Mouse (Mus musculus) hindbrain, embryonic 16.5 days (tissue): ENCODE data around the gene Rsph1. TPM values are rescaled to one million over a fixed set of nuclear protein-coding genes. Genes with fewer than 3 reads are reported as not detected.

Source experiments
- ATAC-seq: fragments of 200-750 bp; cut with Nextera tagmentation; 2 replicates; pipeline ENCODE4 v1.8.0; 2017; ENCODE audit warnings: moderate TSS enrichment, moderate library complexity
- H3K27ac ChIP-seq: fragments of 300-500 bp; sonication (generic); 2 replicates; pipeline ENCODE4 v1.5.1; 2014; ENCODE audit warnings: low read depth, mild to moderate bottlenecking, control low read depth, low read length, moderate library complexity
- H3K27me3 ChIP-seq: fragments of 300-500 bp; sonication (generic); replicated peaks from 2 replicates; pipeline ENCODE4 v1.6.1; 2014; ENCODE audit warnings: low read length; ENCODE audit not compliant: control insufficient read depth, insufficient read depth
- H3K36me3 ChIP-seq: fragments of 300-500 bp; sonication (generic); 2 replicates; pipeline ENCODE4 v1.6.1; 2014; ENCODE audit warnings: mild to moderate bottlenecking, low read length, moderate library complexity, mixed read lengths; ENCODE audit not compliant: control insufficient read depth, insufficient read depth
- H3K4me1 ChIP-seq: fragments of 300-500 bp; sonication (generic); 2 replicates; pipeline ENCODE4 v1.6.1; 2014; ENCODE audit warnings: low read depth, low read length; ENCODE audit not compliant: control insufficient read depth, insufficient read depth
- H3K4me2 ChIP-seq: fragments of 300-500 bp; sonication (generic); 2 replicates; pipeline ENCODE4 v1.6.1; 2014; ENCODE audit warnings: mild to moderate bottlenecking, low read length, control low read depth, moderate library complexity
- H3K4me3 ChIP-seq: fragments of 300-500 bp; sonication (generic); 2 replicates; pipeline ENCODE4 v1.5.1; 2014; ENCODE audit warnings: mild to moderate bottlenecking, low read length, control low read depth, moderate library complexity
- H3K9ac ChIP-seq: fragments of 300-500 bp; sonication (generic); 2 replicates; pipeline ENCODE4 v1.6.1; 2014; ENCODE audit warnings: low read depth, mild to moderate bottlenecking, control low read depth, low read length, moderate library complexity
- H3K9me3 ChIP-seq: fragments of 300-500 bp; sonication (generic); 2 replicates; pipeline ENCODE4 v1.6.1; 2014; ENCODE audit warnings: mild to moderate bottlenecking, low read length, moderate library complexity; ENCODE audit not compliant: control insufficient read depth
- WGBS: fragments of 180-500 bp; shearing (Covaris S2); extraction: QIAGEN DNeasy Blood & Tissue Kit; methylation state at CpG from one replicate; pipeline ENCODE4 v1.1.7; 2014; 5-methylcytosine and 5-hydroxymethylcytosine counted together
- polyA plus RNA-seq: library from polyadenylated mRNA; unstranded; fragments of >200 nt; fragmentation: Nextera tagmentation; extraction: Ambion mirVana; gene quantifications from 2 replicates; pipeline ENCODE4 v1.2.1, GENCODE M21; 2015

Rsph1 gene
- polyA plus RNA-seq, 1 experiment from 2014 or later: 8.8 TPM

- H3K27me3 ChIP-seq: no peaks in the 10 kb centered on the region
- 94% methylated on average over 1 of the region's 1 CpGs for WGBS
- no peaks in the 10 kb centered on the region for H3K9me3 ChIP-seq
- H3K36me3 ChIP-seq: no peaks in the 10 kb centered on the region
- no peak overlapping the region for H3K27ac ChIP-seq
- no peak for ATAC-seq
- no peak overlapping the region for H3K9ac ChIP-seq
- no peaks in the 10 kb centered on the region; the same call in 1 of the 2 replicates for H3K4me1 ChIP-seq
- H3K4me2 ChIP-seq: no peak overlapping the region
- H3K4me3 ChIP-seq: no peak overlapping the region
Measured at GRCm38 (mm10) chr17:31235915-31236314, 41.3 kb downstream of the Rsph1 start.

- 25% methylated on average over 8 of the region's 8 CpGs for WGBS
- Histone ChIP-seq H3K4me3 (no peak overlapping the region), H3K4me2 (no peak overlapping the region), H3K36me3 (no peaks in the 10 kb centered on the region), H3K27ac (no peak overlapping the region), H3K27me3 (no peaks in the 10 kb centered on the region), H3K9me3 (no peaks in the 10 kb centered on the region), H3K9ac (no peak overlapping the region), H3K4me1 (no peaks in the 10 kb centered on the region; the same call in 1 of the 2 replicates)
- no peak for ATAC-seq
Measured at GRCm38 (mm10) chr17:31232251-31233010, 44.8 kb downstream of the Rsph1 start.

- 47% methylated on average over 6 of the region's 6 CpGs for WGBS
Measured at GRCm38 (mm10) chr17:31231780-31232179, 45.4 kb downstream of the Rsph1 start.

GRCm38 (mm10) chr17:31226931-31227330 lies 50.3 kb downstream of the Rsph1 start:
- 87% methylated on average over 7 of the region's 7 CpGs for WGBS
- Histone ChIP-seq H3K4me3 (no peak overlapping the region), H3K27me3 (no peaks in the 10 kb centered on the region), H3K9ac (no peak overlapping the region), H3K4me2 (no peak overlapping the region), H3K36me3 (no peaks in the 10 kb centered on the region), H3K27ac (no peak overlapping the region), H3K4me1 (no peaks in the 10 kb centered on the region), H3K9me3 (no peaks in the 10 kb centered on the region)
- no peak for ATAC-seq

More at GRCm38 (mm10) chr17:31231780-31232179, 45.4 kb downstream of the Rsph1 start:
- no peak overlapping the region for H3K27ac ChIP-seq
- no peaks in the 10 kb centered on the region for H3K27me3 ChIP-seq
- no peaks in the 10 kb centered on the region for H3K9me3 ChIP-seq
- H3K4me3 ChIP-seq: no peak overlapping the region
- no peak overlapping the region for H3K4me2 ChIP-seq
- no peak overlapping the region for H3K9ac ChIP-seq
- no peaks in the 10 kb centered on the region; the same call in 1 of the 2 replicates for H3K4me1 ChIP-seq
- no peak for ATAC-seq
- no peaks in the 10 kb centered on the region for H3K36me3 ChIP-seq

- 81% methylated on average over 3 of the region's 3 CpGs for WGBS
- no peak overlapping the region for H3K27ac ChIP-seq
- no peak for ATAC-seq
- no peaks in the 10 kb centered on the region for H3K27me3 ChIP-seq
- H3K9me3 ChIP-seq: no peaks in the 10 kb centered on the region
- no peak overlapping the region for H3K9ac ChIP-seq
- no peaks in the 10 kb centered on the region for H3K4me1 ChIP-seq
- no peak overlapping the region for H3K4me2 ChIP-seq
- H3K36me3 ChIP-seq: no peaks in the 10 kb centered on the region
- H3K4me3 ChIP-seq: no peak overlapping the region
Measured at GRCm38 (mm10) chr17:31226368-31226767, 50.8 kb downstream of the Rsph1 start.

- 83% methylated on average over 8 of the region's 8 CpGs for WGBS
- no peak for ATAC-seq
- H3K4me2 ChIP-seq: no peak overlapping the region
- no peaks in the 10 kb centered on the region for H3K4me1 ChIP-seq
- H3K4me3 ChIP-seq: no peak overlapping the region
- no peaks in the 10 kb centered on the region for H3K36me3 ChIP-seq
- no peak overlapping the region for H3K27ac ChIP-seq
- H3K27me3 ChIP-seq: no peaks in the 10 kb centered on the region
- no peaks in the 10 kb centered on the region for H3K9me3 ChIP-seq
- H3K9ac ChIP-seq: no peak overlapping the region
Measured at GRCm38 (mm10) chr17:31224591-31224990, 52.6 kb downstream of the Rsph1 start.

GRCm38 (mm10) chr17:31223835-31224234 lies 53.3 kb downstream of the Rsph1 start:
- WGBS: 80% methylated on average over 7 of the region's 7 CpGs
- no peak overlapping the region for H3K27ac ChIP-seq

GRCm38 (mm10) chr17:31222810-31223310 lies 54.3 kb downstream of the Rsph1 start:
- H3K27ac ChIP-seq: no peak overlapping the region
- no peaks in the 10 kb centered on the region for H3K36me3 ChIP-seq
- no peaks in the 10 kb centered on the region for H3K9me3 ChIP-seq
- H3K4me1 ChIP-seq: no peaks in the 10 kb centered on the region
- no peak overlapping the region for H3K9ac ChIP-seq
- H3K4me3 ChIP-seq: no peak overlapping the region
- no peak for ATAC-seq
- no peak overlapping the region for H3K4me2 ChIP-seq
- H3K27me3 ChIP-seq: no peaks in the 10 kb centered on the region
- 81% methylated on average over 4 of the region's 4 CpGs for WGBS

More at GRCm38 (mm10) chr17:31223835-31224234, 53.3 kb downstream of the Rsph1 start:
- H3K4me2 ChIP-seq: no peak overlapping the region
- no peak overlapping the region for H3K4me3 ChIP-seq
- H3K36me3 ChIP-seq: no peaks in the 10 kb centered on the region
- H3K9me3 ChIP-seq: no peaks in the 10 kb centered on the region
- ATAC-seq: no peak
- no peaks in the 10 kb centered on the region for H3K4me1 ChIP-seq
- no peak overlapping the region for H3K9ac ChIP-seq
- H3K27me3 ChIP-seq: no peaks in the 10 kb centered on the region

- 47% methylated on average over 5 of the region's 5 CpGs for WGBS
Measured at GRCm38 (mm10) chr17:31216068-31216955, 60.9 kb downstream of the Rsph1 start.

More at GRCm38 (mm10) chr17:31216068-31216955, 60.9 kb downstream of the Rsph1 start:
- H3K27me3 ChIP-seq: no peaks in the 10 kb centered on the region
- ATAC-seq: no peak
- no peak overlapping the region for H3K4me3 ChIP-seq
- H3K4me2 ChIP-seq: no peak overlapping the region
- H3K36me3 ChIP-seq: no peaks in the 10 kb centered on the region
- H3K4me1 ChIP-seq: no peaks in the 10 kb centered on the region
- no peaks in the 10 kb centered on the region for H3K9me3 ChIP-seq
- no peak overlapping the region for H3K9ac ChIP-seq
- no peak overlapping the region for H3K27ac ChIP-seq
